Mouse (Mus musculus) lung, postnatal 14 days (tissue): ENCODE measurements around the gene Btbd11.

Experiments used
- DNase-seq: peaks from one replicate; pipeline ENCODE4 v3.0.0; 2021

The Btbd11 gene

DNA sequence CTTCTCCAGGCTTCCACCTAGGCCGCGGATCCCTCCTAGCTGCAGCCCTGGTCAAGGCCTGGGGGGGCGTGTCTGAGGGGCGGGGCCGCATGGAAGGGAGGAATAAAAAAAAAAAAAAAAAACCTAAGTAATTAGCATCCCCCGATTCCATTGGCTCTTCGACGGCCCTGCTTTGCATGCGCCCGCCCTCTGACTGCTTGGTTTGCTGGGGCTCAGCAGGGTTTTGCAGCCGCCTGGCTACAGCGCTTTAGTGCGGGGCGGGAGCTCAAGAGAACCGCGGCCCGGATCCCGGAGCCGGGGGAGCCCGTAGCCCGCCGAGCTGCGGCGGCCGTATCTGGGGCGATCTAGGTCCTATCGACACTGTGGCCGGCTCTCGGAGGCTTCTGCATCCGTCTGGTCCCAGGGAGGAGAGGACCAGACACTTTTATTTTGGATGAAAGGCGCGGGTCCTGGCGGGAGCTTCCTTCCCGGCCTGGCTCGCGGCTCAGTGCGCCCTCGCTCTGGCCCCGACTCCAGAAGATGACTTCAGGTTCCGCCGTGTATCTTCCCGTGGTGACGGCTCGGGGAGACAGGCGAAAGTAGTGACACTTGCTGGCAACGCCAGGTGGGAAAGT is at the start of gene Btbd11:
Gene Btbd11, plus strand, starts transcription at position 210 of the 614 bp plus-strand sequence.
- peak; percentile 91 for DNase-seq

GRCm38 (mm10) chr10:85338733-85339132 is 47.9 kb upstream of the Btbd11 start:
- DNase-seq, result no peak

GRCm38 (mm10) chr10:85341867-85342266 is 44.7 kb upstream of the Btbd11 start:
- no peak for DNase-seq

- no peak for DNase-seq
Observed at GRCm38 (mm10) chr10:85347171-85347570, 39.4 kb upstream of the Btbd11 start.

- no peak for DNase-seq
Observed at GRCm38 (mm10) chr10:85352505-85352904, 34.1 kb upstream of the Btbd11 start.

- no peak for DNase-seq
Observed at GRCm38 (mm10) chr10:85354270-85354669, 32.3 kb upstream of the Btbd11 start.

- DNase-seq, result no peak
Observed at GRCm38 (mm10) chr10:85359501-85360066, 27.0 kb upstream of the Btbd11 start.

GRCm38 (mm10) chr10:85362766-85363442 is 23.7 kb upstream of the Btbd11 start:
- no peak for DNase-seq

GRCm38 (mm10) chr10:85366876-85367275 is 19.7 kb upstream of the Btbd11 start:
- DNase-seq, result no peak

- DNase-seq, result no peak
Observed at GRCm38 (mm10) chr10:85371309-85371708, 15.3 kb upstream of the Btbd11 start.

DNA sequence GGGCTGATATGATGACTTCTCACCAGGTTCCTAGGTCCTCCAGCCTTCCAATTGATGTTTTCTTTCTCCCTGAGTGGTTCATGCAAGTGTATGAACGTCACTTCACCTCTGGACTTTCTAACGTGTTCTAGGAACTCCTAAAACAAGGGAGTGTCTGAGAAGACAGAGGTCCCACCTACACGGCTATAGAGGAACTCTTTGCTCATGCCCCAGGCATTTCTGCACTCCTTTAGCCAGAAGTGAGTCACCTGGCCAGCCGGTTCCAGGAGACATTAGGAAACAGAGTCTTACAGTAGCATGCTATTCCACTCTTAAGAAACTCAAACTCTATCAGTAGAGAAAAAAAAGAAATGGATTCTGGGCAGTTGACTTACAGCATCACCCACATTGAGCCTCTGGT is 14.5 kb upstream of the Btbd11 start:
- DNase-seq, result no peak

- DNase-seq, result no peak
Observed at GRCm38 (mm10) chr10:85378972-85379371, 7.6 kb upstream of the Btbd11 start.

DNA sequence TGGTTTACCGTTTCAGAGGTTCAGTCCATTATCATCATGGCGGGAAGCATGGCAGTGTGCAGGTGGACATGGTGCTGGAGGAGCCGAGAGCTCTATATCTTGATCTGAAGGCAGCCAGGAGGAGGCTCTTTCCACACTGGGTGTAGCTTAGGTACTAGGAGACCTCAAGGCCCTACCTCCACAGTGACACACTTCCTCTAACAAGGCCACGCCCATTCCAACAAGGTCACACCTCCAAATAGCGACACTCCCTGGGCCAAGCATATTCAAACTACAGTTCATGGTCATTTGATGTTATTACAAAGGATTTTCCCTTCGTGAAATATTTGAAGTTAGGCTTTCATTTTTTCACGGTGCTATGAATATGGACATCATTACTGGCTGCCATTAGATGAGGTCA is 3.6 kb upstream of the Btbd11 start:
- no peak for DNase-seq

DNA sequence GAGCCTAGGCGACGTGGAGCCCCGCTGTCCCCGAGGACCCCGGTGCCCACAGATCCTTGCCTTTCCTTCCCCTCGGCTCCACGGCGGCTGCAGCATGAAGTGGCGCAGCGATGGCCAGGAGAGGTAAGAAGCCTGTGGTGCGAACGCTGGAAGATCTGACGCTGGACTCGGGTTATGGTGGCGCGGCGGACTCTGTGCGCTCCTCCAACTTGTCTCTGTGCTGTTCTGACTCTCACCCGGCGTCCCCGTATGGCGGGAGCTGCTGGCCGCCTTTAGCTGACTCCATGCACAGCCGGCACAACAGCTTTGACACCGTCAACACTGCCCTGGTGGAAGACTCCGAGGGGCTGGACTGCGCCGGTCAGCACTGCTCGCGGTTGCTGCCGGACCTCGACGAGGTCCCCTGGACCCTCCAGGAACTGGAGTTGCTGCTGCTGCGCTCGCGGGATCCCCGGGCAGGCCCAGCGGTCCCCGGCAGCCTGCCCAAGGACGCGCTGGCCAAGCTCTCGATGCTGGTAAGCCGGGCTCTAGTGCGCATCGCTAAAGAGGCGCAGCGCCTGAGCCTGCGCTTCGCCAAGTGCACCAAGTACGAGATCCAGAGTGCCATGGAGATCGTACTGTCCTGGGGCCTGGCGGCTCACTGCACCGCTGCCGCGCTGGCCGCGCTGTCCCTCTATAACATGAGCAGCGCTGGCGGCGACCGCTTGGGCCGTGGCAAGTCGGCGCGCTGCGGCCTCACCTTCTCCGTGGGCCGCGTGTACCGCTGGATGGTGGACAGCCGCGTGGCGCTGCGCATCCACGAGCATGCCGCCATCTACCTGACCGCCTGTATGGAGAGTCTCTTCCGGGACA is 831 bp downstream of the Btbd11 start:
- DNase-seq, result peak; percentile 35

- peak; percentile 3 for DNase-seq
Observed at GRCm38 (mm10) chr10:85388071-85388750, 1.6 kb downstream of the Btbd11 start.

DNA sequence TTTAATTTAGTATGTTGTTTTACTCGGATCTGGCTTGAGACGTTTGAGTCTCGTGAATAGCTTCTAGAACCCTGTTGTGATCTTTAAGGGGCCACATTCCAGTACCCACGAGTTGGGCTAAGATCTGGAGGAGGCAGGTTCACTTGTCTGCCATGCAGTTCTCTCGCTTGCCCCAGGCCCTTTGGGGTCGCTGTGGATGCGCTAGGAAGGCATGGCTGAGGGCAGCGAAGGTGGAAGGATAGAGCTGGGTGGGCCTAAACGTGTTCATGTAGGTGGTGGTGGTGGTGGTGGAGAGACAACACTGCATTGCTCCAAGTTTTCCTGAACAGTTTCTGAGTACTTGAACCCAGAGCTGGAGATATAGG is 2.1 kb downstream of the Btbd11 start:
- peak; percentile 8 for DNase-seq

DNA sequence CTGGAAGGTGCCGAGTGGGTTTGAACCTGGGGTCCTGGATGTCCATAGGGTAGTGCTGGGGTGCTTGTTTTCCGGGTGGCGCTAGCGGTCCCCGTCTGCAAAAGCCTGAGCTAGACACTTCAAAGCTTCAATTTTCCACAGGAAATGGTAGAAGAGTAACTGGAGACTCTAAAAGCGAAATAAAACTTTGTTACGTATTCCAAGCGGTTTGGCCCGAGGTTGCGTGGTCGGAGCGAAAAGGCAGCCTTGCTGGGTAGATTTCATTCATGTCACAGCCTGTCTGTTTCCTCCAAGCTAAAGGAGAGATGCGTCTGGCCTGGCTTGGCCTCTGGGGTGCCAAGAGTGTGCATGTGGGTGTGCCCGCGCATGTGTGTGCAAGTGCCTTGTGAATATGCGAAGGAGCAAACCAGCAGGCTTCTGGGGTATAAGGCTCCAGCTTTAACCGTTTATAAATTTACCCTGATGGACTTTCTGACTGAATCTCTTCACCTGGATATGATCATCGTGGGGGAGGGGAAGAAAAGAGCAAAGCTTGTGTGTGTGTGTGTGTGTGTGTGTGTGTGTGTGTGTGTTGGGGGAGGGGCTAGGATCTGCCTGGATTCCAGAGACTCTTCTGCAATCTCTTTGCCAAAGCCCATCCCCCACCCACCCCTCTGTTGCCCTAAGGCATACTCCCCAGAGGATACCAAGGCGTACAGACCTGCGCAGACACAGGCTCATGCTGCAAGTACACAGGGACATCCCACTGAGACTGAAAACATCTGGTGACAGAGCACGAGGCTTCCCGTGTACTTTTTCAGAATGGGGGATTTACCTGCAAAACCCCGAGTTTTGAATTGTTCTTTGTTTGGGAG is 2.9 kb downstream of the Btbd11 start:
- no peak for DNase-seq

- no peak for DNase-seq
Observed at GRCm38 (mm10) chr10:85393016-85393415, 6.4 kb downstream of the Btbd11 start.

GRCm38 (mm10) chr10:85394558-85394957 is 7.9 kb downstream of the Btbd11 start:
- no peak for DNase-seq

DNA sequence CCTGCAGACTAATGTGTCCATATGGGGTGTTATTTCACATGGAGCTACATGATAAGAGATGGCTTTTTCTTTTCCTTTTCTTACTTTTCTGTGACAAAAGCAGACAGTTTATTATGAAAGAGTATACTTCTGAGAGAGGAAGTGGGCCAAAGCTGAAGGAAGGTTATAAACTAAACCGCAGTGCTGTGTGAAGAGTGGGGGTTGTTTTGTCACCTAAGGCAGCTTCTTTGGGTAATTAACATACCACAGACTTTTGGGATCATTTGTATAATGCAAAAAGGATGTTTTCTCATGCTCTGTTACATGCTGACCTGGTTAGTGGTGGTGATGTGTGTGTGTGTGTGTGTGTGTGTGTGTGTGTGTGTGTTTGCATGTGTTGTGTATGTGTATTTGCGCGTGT is 24.5 kb downstream of the Btbd11 start:
- no peak for DNase-seq

GRCm38 (mm10) chr10:85420851-85421628 is 34.4 kb downstream of the Btbd11 start:
- no peak for DNase-seq
